Mouse (Mus musculus) brain, embryonic 14.5 days (tissue): ENCODE data around the gene Eri2.

Source experiments
- CTCF ChIP-seq: fragments of 200-500 bp; IDR thresholded peaks from 2 replicates; pipeline ENCODE4 v1.5.1; 2012; ENCODE audit warnings: inconsistent platforms, mild to moderate bottlenecking, moderate library complexity, borderline replicate concordance; ENCODE audit not compliant: insufficient read depth, insufficient read length; ENCODE audit errors: extremely low read depth
- POLR2A ChIP-seq: fragments of 200-500 bp; IDR thresholded peaks from 2 replicates; pipeline ENCODE4 v1.6.1; 2012; ENCODE audit warnings: mild to moderate bottlenecking, inconsistent platforms, borderline replicate concordance; ENCODE audit not compliant: poor library complexity, insufficient read depth, insufficient read length, severe bottlenecking; ENCODE audit errors: extremely low read depth

- TF ChIP-seq CTCF (no peak), POLR2A (no peak)
Measured at GRCm38 (mm10) chr7:119745869-119746268, 48.0 kb downstream of the Eri2 start.
